Mouse (Mus musculus) c-Kit-positive CD71-negative TER-119-negative erythroid progenitor cells, embryonic 14.5 days (primary cell): ENCODE measurements around the gene Fbxl2.
A peak's percentile ranks its signal among the peaks of the same experiment; 100 is the strongest.
"Not testable (repeated sequence)": the region's sequence is repeated elsewhere in the genome, so short reads cannot be mapped to it uniquely, and the experiment has no call there.

Experiments
- DNase-seq: peaks from one replicate; pipeline ENCODE4 v3.0.0-alpha.2; 2013; ENCODE audit warnings: low read depth

The Fbxl2 gene

GRCm38 (mm10) chr9:114046028-114046427 is at the start of gene Fbxl2:
TSS of gene Fbxl2 (minus strand) at chr9:114046191.
- DNase-seq, result no peak

GRCm38 (mm10) chr9:114094854-114095253 is 48.9 kb upstream of the Fbxl2 start:
- no peak for DNase-seq

- peak; percentile 48 for DNase-seq
Observed at GRCm38 (mm10) chr9:114092188-114092587, 46.2 kb upstream of the Fbxl2 start.

- not testable (repeated sequence) for DNase-seq
Observed at GRCm38 (mm10) chr9:114088885-114089284, 42.9 kb upstream of the Fbxl2 start.

- DNase-seq, result no peak
Observed at GRCm38 (mm10) chr9:114087106-114087815, 41.3 kb upstream of the Fbxl2 start.

GRCm38 (mm10) chr9:114086422-114086821 is 40.4 kb upstream of the Fbxl2 start:
- DNase-seq, result no peak

GRCm38 (mm10) chr9:114073681-114074080 is 27.7 kb upstream of the Fbxl2 start:
- no peak for DNase-seq

- DNase-seq, result no peak
Observed at GRCm38 (mm10) chr9:114069372-114069771, 23.4 kb upstream of the Fbxl2 start.

- no peak for DNase-seq
Observed at GRCm38 (mm10) chr9:114068494-114069053, 22.6 kb upstream of the Fbxl2 start.

GRCm38 (mm10) chr9:114057090-114057796 is 11.3 kb upstream of the Fbxl2 start, which contains the start of gene Susd5:
TSS of gene Susd5 (plus strand) at chr9:114057140.
- no peak for DNase-seq

GRCm38 (mm10) chr9:114052866-114053265 is 6.9 kb upstream of the Fbxl2 start:
- DNase-seq, result no peak

GRCm38 (mm10) chr9:114052031-114052430 is 6.0 kb upstream of the Fbxl2 start:
- no peak for DNase-seq

- DNase-seq, result no peak
Observed at GRCm38 (mm10) chr9:114050778-114051177, 4.8 kb upstream of the Fbxl2 start.

- DNase-seq, result no peak
Observed at GRCm38 (mm10) chr9:114050106-114050505, 4.1 kb upstream of the Fbxl2 start.

GRCm38 (mm10) chr9:114046676-114047075 is 685 bp upstream of the Fbxl2 start:
- no peak for DNase-seq

- DNase-seq, result peak; percentile 32
Observed at GRCm38 (mm10) chr9:114044446-114044845, 1.5 kb downstream of the Fbxl2 start.

- no peak for DNase-seq
Observed at GRCm38 (mm10) chr9:114042490-114042889, 3.5 kb downstream of the Fbxl2 start.

- no peak for DNase-seq
Observed at GRCm38 (mm10) chr9:114040945-114041344, 5.0 kb downstream of the Fbxl2 start.

GRCm38 (mm10) chr9:114026261-114026934 is 19.6 kb downstream of the Fbxl2 start:
- peak; percentile 79 for DNase-seq

- no peak for DNase-seq
Observed at GRCm38 (mm10) chr9:114025846-114026245, 20.1 kb downstream of the Fbxl2 start.

GRCm38 (mm10) chr9:114025182-114025581 is 20.8 kb downstream of the Fbxl2 start:
- DNase-seq, result no peak

GRCm38 (mm10) chr9:114022141-114022540 is 23.9 kb downstream of the Fbxl2 start:
- no peak for DNase-seq
